Mouse (Mus musculus) gastrocnemius, adult 8-10 months (tissue): Measurements from ENCODE around the gene Sema6d. TPM values are rescaled to one million over a fixed set of nuclear protein-coding genes. Genes with fewer than 3 reads are reported as not detected.

ENCODE experiments used
- DNase-seq, 2 experiments: peaks; one replicate each; pipeline ENCODE4 v3.0.0; 2022; ENCODE audit warnings: low spot score in 2 of 2
- total RNA-seq, 4 experiments: library from RNA; stranded (reverse); gene quantifications; 2 replicates each; pipeline ENCODE4 v1.2.4; 2022

The Sema6d gene
- total RNA-seq: 1 to 10 TPM; 7.4 to 10.0 (median 8.4) TPM

- DNase-seq: no peak
Observed at GRCm38 (mm10) chr2:124089813-124090230, at the start of gene Sema6d. TSS of gene Sema6d (plus strand) at chr2:124089969.

- DNase-seq: no peak
Observed at GRCm38 (mm10) chr2:124059910-124060309, 29.9 kb upstream of the Sema6d start.

- DNase-seq: no peak
Observed at GRCm38 (mm10) chr2:124068380-124068779, 21.4 kb upstream of the Sema6d start.

- DNase-seq: no peak
Observed at GRCm38 (mm10) chr2:124070664-124071063, 19.1 kb upstream of the Sema6d start.

GRCm38 (mm10) chr2:124071380-124071779 lies 18.4 kb upstream of the Sema6d start:
- no peak for DNase-seq

GRCm38 (mm10) chr2:124090231-124091141 lies 717 bp downstream of the Sema6d start:
- DNase-seq: no peak

- no peak for DNase-seq
Observed at GRCm38 (mm10) chr2:124099697-124100096, 9.9 kb downstream of the Sema6d start.

GRCm38 (mm10) chr2:124100486-124101200 lies 10.9 kb downstream of the Sema6d start:
- no peak for DNase-seq

GRCm38 (mm10) chr2:124101201-124101517 lies 11.4 kb downstream of the Sema6d start:
- DNase-seq: no peak

GRCm38 (mm10) chr2:124101580-124101979 lies 11.8 kb downstream of the Sema6d start:
- DNase-seq: no peak

- DNase-seq: no peak
Observed at GRCm38 (mm10) chr2:124103277-124103676, 13.5 kb downstream of the Sema6d start.

- DNase-seq: no peak
Observed at GRCm38 (mm10) chr2:124118469-124119243, 28.9 kb downstream of the Sema6d start.

GRCm38 (mm10) chr2:124120355-124120754 lies 30.6 kb downstream of the Sema6d start:
- DNase-seq: no peak

GRCm38 (mm10) chr2:124121539-124121938 lies 31.8 kb downstream of the Sema6d start:
- no peak for DNase-seq

GRCm38 (mm10) chr2:124125504-124125903 lies 35.7 kb downstream of the Sema6d start:
- no peak for DNase-seq

GRCm38 (mm10) chr2:124126853-124127252 lies 37.1 kb downstream of the Sema6d start:
- DNase-seq: no peak

GRCm38 (mm10) chr2:124130876-124131275 lies 41.1 kb downstream of the Sema6d start:
- DNase-seq: no peak

- no peak for DNase-seq
Observed at GRCm38 (mm10) chr2:124141510-124142044, 51.8 kb downstream of the Sema6d start.

GRCm38 (mm10) chr2:124145528-124145927 lies 55.8 kb downstream of the Sema6d start:
- DNase-seq: no peak

GRCm38 (mm10) chr2:124158158-124158557 lies 68.4 kb downstream of the Sema6d start:
- no peak for DNase-seq

GRCm38 (mm10) chr2:124162001-124162599 lies 72.3 kb downstream of the Sema6d start:
- DNase-seq: no peak
